Mouse (Mus musculus) embryonic fibroblast, embryonic 13.5 days (primary cell): ENCODE measurements at regions not wholly inside any gene's neighbourhood (a gene's known extent, or its start where the extent isn't known, plus 50 kb on each side); places are given as distances from the start of the nearest gene placed in this dataset.

Source experiments
- CTCF ChIP-seq: IDR thresholded peaks from 2 replicates; pipeline ENCODE4 v1.5.1; 2011; ENCODE audit warnings: mild to moderate bottlenecking, control low read depth, low read length, moderate library complexity, borderline replicate concordance; ENCODE audit not compliant: insufficient read depth
- POLR2A ChIP-seq: IDR thresholded peaks from 2 replicates; pipeline ENCODE4 v1.6.1; 2011; ENCODE audit warnings: low read depth, mild to moderate bottlenecking, control low read depth, low read length, moderate library complexity

DNA sequence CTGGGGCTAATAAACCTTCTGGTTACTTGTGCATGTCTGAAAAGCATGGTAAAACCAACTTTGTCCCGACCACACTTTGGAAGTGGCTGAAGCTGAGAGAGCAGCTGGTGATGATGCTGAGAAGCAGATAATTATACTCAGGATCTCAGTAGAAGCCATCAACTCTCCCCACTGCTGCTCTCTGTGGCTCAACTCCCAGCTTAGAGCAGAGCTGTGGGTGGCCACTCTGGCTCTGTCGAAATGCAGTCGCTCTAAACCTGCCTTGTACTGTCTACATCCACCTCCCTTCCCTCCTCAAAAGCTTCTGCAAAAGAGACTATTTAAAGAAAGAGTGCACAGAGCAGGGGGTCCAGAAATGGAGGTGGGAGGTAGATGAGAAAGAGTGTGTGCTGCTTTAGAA, 102.5 kb upstream of the Adra1d start:
- no peak for TF ChIP-seq CTCF
- TF ChIP-seq POLR2A = no peak
